Mouse (Mus musculus) Patski (cell line): ENCODE results near the gene Pcolce. TPM values are rescaled to one million over a fixed set of nuclear protein-coding genes. Genes with fewer than 3 reads are reported as not detected.

Source experiments
- ATAC-seq: fragments of 100-300 bp; one replicate; pipeline ENCODE4 v1.8.0; 2021
- CTCF ChIA-PET: fragments of 350-600 bp; sonication (Branson Sonifier 250); formaldehyde crosslinking; loops from one replicate; lab custom pipeline; 2022; ENCODE audit warnings: inconsistent platforms; lab: Charles Lee
- POLR2A ChIA-PET: fragments of 350-600 bp; sonication (Branson Sonifier 250); formaldehyde crosslinking; loops from one replicate; lab custom pipeline; 2022; ENCODE audit warnings: antibody characterized with exemption, inconsistent platforms; lab: Charles Lee
- DNase-seq: peaks from one replicate; pipeline ENCODE4 v3.0.0-alpha.2; 2011; ENCODE audit warnings: low read depth, low spot score
- H3K27me3 ChIP-seq: fragments of 371-371 bp; one replicate; pipeline ENCODE4 v1.5.1; 2021
- CTCF ChIP-seq: fragments of 100-300 bp; IDR thresholded peaks from one replicate; pipeline ENCODE4 v1.5.1; 2021
- in situ Hi-C: fragments of 300-500 bp; cut with MboI; formaldehyde crosslinking; loops from 3 replicates; pipeline ENCODE4 v1.11.1; 2018; ENCODE audit warnings: low pct_unique_long_range_greater_than_20kb, mixed read lengths
- polyA plus RNA-seq: library from polyadenylated mRNA; unstranded; gene quantifications from one replicate; pipeline ENCODE4 v1.2.3, GENCODE M21; 2021

The Pcolce gene
- polyA plus RNA-seq, 1 experiment from 2014 or later, result 990 TPM

DNA sequence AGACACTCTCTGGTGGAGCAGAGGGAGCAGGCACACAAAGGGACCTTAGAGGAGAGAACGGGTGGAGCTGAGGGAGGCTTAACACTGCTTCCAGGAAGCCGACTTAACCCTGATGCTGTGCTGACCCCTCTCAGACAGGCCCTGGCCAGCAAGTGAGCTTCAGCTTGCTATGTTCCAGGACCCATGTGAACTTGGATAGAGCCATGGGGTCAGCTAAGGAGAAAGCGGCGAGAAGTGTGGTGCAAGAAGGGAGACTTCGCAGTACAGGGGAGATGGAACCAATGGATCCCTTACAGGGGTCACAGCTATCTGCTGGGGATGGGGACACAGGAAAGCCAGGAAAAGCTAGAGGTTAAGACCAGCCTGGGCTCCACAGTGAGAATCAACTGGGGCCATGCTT lies 508 bp downstream of the Pcolce start:
- POLR2A ChIA-PET, result interaction anchor here (1.6 to 4.1 kb wide), 2 partner anchors 14 to 17 kb away, joined by 3 to 31 read pairs; partner anchors contain the start of genes Fbxo24, Gm20605 and Lrch4
- ATAC-seq (no peak), DNase-seq (no peak)
- no peaks in the 10 kb centered on the region for H3K27me3 ChIP-seq
- in situ Hi-C loops, result no loop called here
- CTCF ChIA-PET, result interaction anchor here (0.9 to 2.6 kb wide), 5 partner anchors 12 to 147 kb away, joined by 3 to 11 read pairs (median 4); partner anchors contain the start of genes Fbxo24 and Lrch4
- TF ChIP-seq CTCF, result no peak

DNA sequence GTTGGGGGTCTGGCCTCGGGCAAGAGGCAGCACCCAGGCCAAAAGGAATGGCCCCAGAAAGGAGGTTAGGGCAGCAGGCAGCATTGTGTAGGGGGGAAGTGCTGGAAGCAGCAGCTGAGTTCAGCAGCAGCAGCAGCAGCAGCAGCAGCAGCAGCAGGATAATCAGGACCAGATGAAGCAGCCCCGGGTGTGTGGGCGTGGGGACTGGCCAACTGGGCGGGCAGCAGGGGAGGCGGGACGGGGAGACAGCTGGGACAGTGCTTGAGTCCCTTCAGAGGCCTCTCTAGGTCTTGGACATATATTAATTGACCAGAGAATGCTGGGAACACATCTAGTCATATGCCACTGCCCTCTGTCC lies 2.4 kb downstream of the Pcolce start:
- H3K27me3 ChIP-seq, result no peaks in the 10 kb centered on the region
- DNase-seq (no peak), ATAC-seq (no peak)
- in situ Hi-C loops, result no loop called here
- no peak for TF ChIP-seq CTCF
- ChIA-PET POLR2A (interaction anchor here (0.8 to 4.1 kb wide), 5 partner anchors 10 to 85 kb away, joined by 3 to 31 read pairs (median 5); partner anchors contain the start of genes Fbxo24, Gm20605 and Lrch4), CTCF (interaction anchor here (1.1 to 1.5 kb wide), 2 partner anchors 9 to 37 kb away, joined by 3 to 4 read pairs; no protein-coding TSS in a partner anchor)

DNA sequence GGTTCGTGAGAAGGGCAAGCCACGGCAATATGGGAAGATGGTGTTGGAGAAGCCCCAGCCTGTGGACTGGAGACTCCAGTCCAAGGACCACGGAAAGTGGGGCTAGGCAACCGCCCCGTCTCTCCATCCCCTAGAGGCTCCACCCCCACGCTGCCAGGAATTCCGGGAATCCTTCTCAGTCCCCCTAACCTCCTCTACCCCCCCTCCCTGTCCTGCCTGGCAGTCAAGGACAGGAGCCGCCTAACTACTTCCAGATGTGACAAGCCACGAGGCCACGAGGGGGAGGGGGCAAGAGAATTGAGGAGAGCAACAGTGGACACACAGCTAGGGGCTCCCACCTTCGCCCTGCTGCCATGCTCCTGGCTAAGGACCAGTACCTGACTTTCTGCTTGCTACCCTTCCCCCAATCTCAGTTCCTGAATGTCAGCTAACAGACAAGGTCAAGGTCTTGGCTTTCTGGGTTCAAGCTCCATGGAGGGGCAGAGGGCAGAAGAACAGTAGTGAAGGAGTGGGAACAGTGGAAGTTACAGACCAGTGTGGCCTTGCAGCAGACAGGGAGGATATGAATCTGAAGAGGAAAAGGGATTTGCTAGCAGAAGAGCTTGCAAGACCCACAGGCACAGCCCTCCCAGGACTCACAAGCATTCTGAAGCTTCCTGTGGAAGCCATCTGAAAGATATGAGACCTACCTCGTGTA lies 2.9 kb downstream of the Pcolce start:
- CTCF ChIA-PET, result interaction anchor here (0.7 to 1.5 kb wide), 3 partner anchors 9 to 104 kb away, joined by 3 to 4 read pairs (median 3); no protein-coding TSS in a partner anchor
- POLR2A ChIA-PET, result interaction anchor here (0.8 to 4.1 kb wide), 5 partner anchors 9 to 84 kb away, joined by 3 to 31 read pairs (median 5); partner anchors contain the start of genes Fbxo24, Gm20605 and Lrch4

DNA sequence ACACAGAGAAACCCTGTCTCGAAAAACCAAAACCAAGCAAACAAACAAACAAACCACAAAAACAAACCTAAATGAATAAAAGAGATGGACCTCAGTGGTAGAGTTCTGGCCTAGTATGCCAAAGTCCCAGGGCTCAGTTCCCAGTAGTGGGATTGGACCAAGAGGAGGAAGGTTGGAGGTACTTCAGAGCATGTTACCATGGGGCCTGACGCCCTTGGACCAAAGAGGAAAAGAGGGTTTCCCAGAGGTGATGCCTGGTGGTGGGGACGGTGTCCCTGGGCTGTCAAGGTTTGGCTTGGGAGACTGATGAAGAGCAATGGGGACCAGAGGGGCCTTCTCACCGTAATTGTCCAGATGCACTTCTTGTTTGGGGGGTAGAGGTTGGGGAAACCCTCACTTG lies 3.5 kb downstream of the Pcolce start:
- ChIA-PET POLR2A (interaction anchor here (1.0 to 2.0 kb wide), 4 partner anchors 10 to 78 kb away, joined by 3 to 7 read pairs (median 4); no protein-coding TSS in a partner anchor), CTCF (interaction anchor here (1.1 kb wide), 1 partner anchor 38 kb away, joined by 3 read pairs; no protein-coding TSS in a partner anchor)
- in situ Hi-C loops, result no loop called here
- TF ChIP-seq CTCF, result no peak
- ATAC-seq, result no peak
- H3K27me3 ChIP-seq, result no peaks in the 10 kb centered on the region
- no peak for DNase-seq

More for the DNA sequence above, 2.9 kb downstream of the Pcolce start:
- DNase-seq, result no peak
- in situ Hi-C loops, result no loop called here
- peak; percentile 12 for ATAC-seq
- TF ChIP-seq CTCF, result no peak
- H3K27me3 ChIP-seq, result no peaks in the 10 kb centered on the region

DNA sequence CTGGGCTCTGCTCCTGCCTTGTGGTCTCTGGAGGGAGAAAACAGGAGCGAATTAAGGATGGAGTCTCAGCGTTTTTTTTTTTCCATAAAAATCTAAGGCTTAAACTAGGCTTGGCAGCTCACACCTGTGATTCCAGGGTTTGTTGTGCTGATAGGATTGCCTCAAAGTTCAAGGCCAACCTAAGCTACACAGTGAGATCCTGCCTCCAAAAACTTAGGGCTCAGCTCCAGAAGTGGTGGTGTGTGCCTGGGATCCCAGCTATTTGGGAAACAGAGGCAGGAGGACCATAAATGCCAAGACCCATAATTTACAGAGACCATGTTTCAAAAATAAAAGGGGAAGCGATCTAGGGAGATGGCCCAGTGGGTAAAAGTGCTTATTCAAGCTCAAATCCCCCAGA lies 4.3 kb downstream of the Pcolce start:
- DNase-seq (no peak), ATAC-seq (no peak)
- H3K27me3 ChIP-seq, result no peaks in the 10 kb centered on the region
- no peak for TF ChIP-seq CTCF
- CTCF ChIA-PET, result interaction anchor here (1.0 to 1.1 kb wide), 2 partner anchors 43 to 107 kb away, joined by 3 to 5 read pairs; partner anchors contain the start of gene Pop7
- in situ Hi-C loops, result no loop called here
- POLR2A ChIA-PET, result interaction anchor here (0.6 to 1.2 kb wide), 6 partner anchors 10 to 139 kb away, joined by 3 to 6 read pairs (median 3); partner anchors contain the start of gene Pop7

DNA sequence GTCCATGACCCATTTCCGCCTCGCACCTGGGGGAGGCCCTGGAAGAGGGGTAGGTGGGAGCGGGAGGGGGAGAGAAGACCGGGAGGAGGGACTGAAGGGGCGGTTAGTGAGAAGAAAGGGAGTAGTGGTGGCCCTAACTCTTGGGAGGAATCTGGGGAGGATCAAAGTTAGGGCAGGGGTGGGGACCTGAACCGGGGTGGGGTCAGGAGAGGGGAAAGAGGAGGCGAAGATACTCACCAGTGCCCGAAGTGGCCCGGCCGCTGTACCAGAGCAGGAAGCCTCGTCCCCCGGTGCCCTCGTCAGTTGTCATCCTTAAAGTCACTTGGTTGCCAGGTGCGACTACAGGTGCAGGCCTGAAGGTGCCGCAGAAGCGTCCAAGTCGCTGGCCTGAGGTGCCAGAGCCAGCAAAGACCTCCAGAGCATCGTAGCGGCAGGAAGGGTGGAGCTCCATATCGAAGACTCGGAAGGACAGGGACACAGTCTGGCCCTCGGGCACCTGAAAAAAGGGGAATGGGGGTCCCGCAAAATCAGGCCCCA lies 4.9 kb downstream of the Pcolce start:
- no peak for ATAC-seq
- in situ Hi-C loops, result no loop called here
- DNase-seq, result no peak
- no peak for TF ChIP-seq CTCF
- no peaks in the 10 kb centered on the region for H3K27me3 ChIP-seq
- ChIA-PET CTCF (interaction anchor here (1.0 to 1.1 kb wide), 2 partner anchors 43 to 106 kb away, joined by 3 to 5 read pairs; partner anchors contain the start of gene Pop7), POLR2A (interaction anchor here (0.6 to 1.2 kb wide), 5 partner anchors 9 to 140 kb away, joined by 3 to 6 read pairs (median 3); partner anchors contain the start of gene Pop7)

DNA sequence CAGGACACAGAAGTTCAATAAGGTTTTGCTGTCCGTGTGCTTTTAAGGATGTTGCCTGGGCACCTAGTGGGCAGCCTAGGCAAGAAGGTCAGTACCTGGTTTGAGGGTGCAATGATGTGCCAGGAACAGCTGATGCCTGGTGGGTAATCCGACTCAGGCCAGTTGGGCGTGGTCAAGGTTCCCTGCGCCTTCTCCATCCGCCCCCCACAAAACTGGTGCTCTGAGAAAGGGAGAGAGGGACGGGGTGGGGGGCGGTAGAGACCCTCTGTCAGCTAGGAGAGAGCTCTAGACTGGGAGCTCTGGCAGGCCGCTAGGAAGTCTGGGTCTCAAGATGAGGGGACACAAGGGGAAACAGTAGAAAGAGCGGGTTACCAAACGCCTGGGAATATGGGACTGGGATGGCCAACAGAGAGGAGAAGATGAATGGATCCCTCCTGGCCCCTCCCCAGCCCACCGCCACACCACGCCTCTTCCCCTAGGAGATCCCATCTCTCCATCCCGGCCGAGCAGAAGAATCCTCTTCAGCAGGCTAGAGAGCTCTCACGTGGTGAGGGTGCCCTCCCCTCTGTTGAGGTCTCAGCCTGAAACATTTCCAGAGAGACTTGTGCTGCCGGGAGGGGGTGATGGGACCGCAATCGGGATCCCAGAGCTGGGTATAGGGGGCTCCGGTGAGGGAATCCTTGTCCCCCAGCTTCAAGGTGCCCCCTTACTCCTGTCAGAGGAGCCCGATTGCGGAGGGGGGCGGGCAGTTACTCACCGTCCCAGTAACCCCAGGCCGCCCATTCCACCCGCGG lies 5.5 kb downstream of the Pcolce start:
- no peak for DNase-seq
- ATAC-seq, result no peak
- no peaks in the 10 kb centered on the region for H3K27me3 ChIP-seq
- TF ChIP-seq CTCF, result no peak
- ChIA-PET CTCF (no interaction called here), POLR2A (interaction anchor here (1.2 kb wide), 1 partner anchor 106 kb away, joined by 3 read pairs; the partner anchor contains the start of gene Pop7)
- in situ Hi-C loops, result no loop called here

DNA sequence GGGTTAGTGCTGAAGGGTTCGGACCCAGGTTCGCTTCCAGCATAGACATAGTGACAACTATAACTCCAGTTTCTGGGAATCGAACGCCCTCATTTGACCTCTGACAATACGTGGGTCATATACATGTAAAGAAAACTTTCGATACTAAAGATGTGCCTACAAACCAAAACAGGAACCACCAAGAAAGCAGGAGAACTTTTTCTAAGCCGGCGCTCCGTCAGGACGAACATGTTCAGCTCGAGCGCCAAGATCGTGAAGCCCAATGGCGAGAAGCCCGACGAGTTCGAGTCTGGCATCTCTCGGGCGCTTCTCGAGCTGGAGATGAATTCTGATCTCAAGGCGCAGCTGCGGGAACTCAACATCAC lies 12.2 kb downstream of the Pcolce start:
- ChIA-PET CTCF (no interaction called here), POLR2A (interaction anchor here (0.9 to 2.3 kb wide), 3 partner anchors 10 to 70 kb away, joined by 4 to 8 read pairs (median 5); partner anchors contain the start of gene Epo)
- no peaks in the 10 kb centered on the region for H3K27me3 ChIP-seq
- no peak for DNase-seq
- in situ Hi-C loops, result loop anchor here (5.0 kb wide), 2 partner anchors 51 to 69 kb away; partner anchors contain the start of genes Epo and Gnb2
- no peak for TF ChIP-seq CTCF
- ATAC-seq, result no peak

DNA sequence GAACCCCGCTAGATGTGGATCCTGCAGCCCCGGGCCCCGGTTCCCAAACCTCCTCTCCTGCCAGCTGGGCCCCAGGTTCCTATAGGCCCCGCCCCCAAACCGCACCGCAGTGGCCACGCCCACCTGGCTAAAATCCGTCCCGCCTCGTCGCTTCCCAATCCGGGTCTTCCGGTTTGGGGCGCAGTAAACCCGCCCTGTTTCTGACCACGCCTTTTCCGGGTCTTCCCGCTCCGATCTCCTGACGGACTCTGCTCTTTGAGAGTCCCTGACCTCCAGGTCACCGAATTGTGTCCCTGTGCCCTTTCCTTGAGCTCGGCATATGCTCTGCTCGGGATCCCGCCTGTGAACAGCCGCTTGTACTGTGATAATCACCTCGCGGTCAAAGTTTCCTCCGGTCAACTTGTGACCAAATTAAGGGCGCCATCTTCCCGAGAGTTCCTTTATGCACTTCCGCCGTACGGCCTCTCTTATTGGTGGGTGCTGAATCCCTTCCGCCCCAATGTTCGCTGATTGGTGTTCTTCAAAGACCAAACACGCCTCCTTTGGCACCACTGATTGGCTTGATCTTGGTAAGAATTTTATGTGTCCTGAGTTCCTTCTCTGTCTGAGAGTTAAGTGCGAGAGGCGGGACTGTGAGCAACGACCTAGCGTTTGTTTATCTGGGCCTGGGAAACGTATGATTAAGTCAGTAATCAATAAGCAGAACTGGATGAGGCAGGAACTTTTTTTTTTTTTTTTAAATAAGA lies 12.8 kb downstream of the Pcolce start, which contains the start of gene Mospd3:
Mospd3 (minus strand) TSS at position 440 of the 746 bp plus-strand sequence.
- DNase-seq (peak; percentile 95), ATAC-seq (peak; percentile 89)
- ChIA-PET POLR2A (interaction anchor here (0.9 to 2.3 kb wide), 7 partner anchors 9 to 98 kb away, joined by 3 to 8 read pairs (median 4); partner anchors contain the start of genes Epo, Pcolce and Pop7), CTCF (interaction anchor here (0.6 to 1.8 kb wide), 4 partner anchors 49 to 1720 kb away, joined by 3 to 5 read pairs (median 4); partner anchors contain the start of gene Pop7)
- in situ Hi-C loops, result loop anchor here (5.0 kb wide), 2 partner anchors 52 to 68 kb away; partner anchors contain the start of genes Epo and Gnb2
- TF ChIP-seq CTCF, result no peak
- no peaks in the 10 kb centered on the region for H3K27me3 ChIP-seq
